Mouse (Mus musculus): ENCODE measurements at regions not wholly inside any gene's neighbourhood (a gene's known extent, or its start where the extent isn't known, plus 50 kb on each side); places are given as distances from the start of the nearest gene placed in this dataset.
"Not testable (repeated sequence)": the region's sequence is repeated elsewhere in the genome, so short reads cannot be mapped to it uniquely, and the experiment has no call there.

- ATAC-seq (ENCODE audit: low FRiP score, low read depth) (no peak), DNase-seq (ENCODE audit: low spot score) (no peak)
- Histone ChIP-seq H3K27ac (replicated peaks; ENCODE audit: low read depth, low read length) (no peak overlapping the region), H3K4me2 (replicated peaks; ENCODE audit: low read depth, low read length, severe bottlenecking) (no peak overlapping the region), H3K36me3 (ENCODE audit: control insufficient read depth, insufficient read depth, low read length) (no peaks in the 10 kb centered on the region), H3K9ac (ENCODE audit: low read depth, low read length, severe bottlenecking) (no peak overlapping the region), H3K27me3 (ENCODE audit: control insufficient read depth, insufficient read depth, low read length) (no peaks in the 10 kb centered on the region), H3K9me3 (ENCODE audit: control insufficient read depth, low read length) (no peaks in the 10 kb centered on the region), H3K4me1 (ENCODE audit: control insufficient read depth, insufficient read depth, low read length) (no peaks in the 10 kb centered on the region), H3K4me3 (replicated peaks; ENCODE audit: low read length) (no peak overlapping the region)
- TF ChIP-seq POLR2A (IDR thresholded peaks at IDR 0.05; ENCODE audit: borderline replicate concordance, extremely low read depth, insufficient read depth, insufficient read length), result no peak
- WGBS, result 78% methylated on average over 2 of the region's 2 CpGs
These were observed 768.1 kb downstream of the Crisp4 start for GRCm38 (mm10) chr1:17377562-17377961.

- no peak overlapping the region for H3K4me3 ChIP-seq (replicated peaks; ENCODE audit: low read length)
- 80% methylated on average over 1 of the region's 1 CpGs for WGBS
- no peaks in the 10 kb centered on the region for H3K4me1 ChIP-seq (ENCODE audit: control insufficient read depth, insufficient read depth, low read length)
- DNase-seq (ENCODE audit: low spot score) (no peak), ATAC-seq (ENCODE audit: low FRiP score, low read depth) (no peak)
- no peak for TF ChIP-seq POLR2A (IDR thresholded peaks at IDR 0.05; ENCODE audit: borderline replicate concordance, extremely low read depth, insufficient read depth, insufficient read length)
- H3K27ac ChIP-seq (replicated peaks; ENCODE audit: low read depth, low read length), result no peak overlapping the region
- H3K27me3 ChIP-seq (ENCODE audit: control insufficient read depth, insufficient read depth, low read length), result no peaks in the 10 kb centered on the region
- no peak overlapping the region for H3K9ac ChIP-seq (ENCODE audit: low read depth, low read length, severe bottlenecking)
- H3K4me2 ChIP-seq (replicated peaks; ENCODE audit: low read depth, low read length, severe bottlenecking), result no peak overlapping the region
- no peaks in the 10 kb centered on the region for H3K36me3 ChIP-seq (ENCODE audit: control insufficient read depth, insufficient read depth, low read length)
- no peaks in the 10 kb centered on the region for H3K9me3 ChIP-seq (ENCODE audit: control insufficient read depth, low read length)
These were observed 797.4 kb downstream of the Crisp4 start for GRCm38 (mm10) chr1:17348271-17348670.

GRCm38 (mm10) chr1:17337827-17338226 is 807.9 kb downstream of the Crisp4 start:
- Histone ChIP-seq H3K4me2 (replicated peaks; ENCODE audit: low read depth, low read length, severe bottlenecking) (no peak overlapping the region), H3K9me3 (ENCODE audit: control insufficient read depth, low read length) (no peaks in the 10 kb centered on the region), H3K27ac (replicated peaks; ENCODE audit: low read depth, low read length) (no peak overlapping the region), H3K27me3 (ENCODE audit: control insufficient read depth, insufficient read depth, low read length) (no peaks in the 10 kb centered on the region), H3K4me1 (ENCODE audit: control insufficient read depth, insufficient read depth, low read length) (no peaks in the 10 kb centered on the region), H3K9ac (ENCODE audit: low read depth, low read length, severe bottlenecking) (no peak overlapping the region), H3K4me3 (replicated peaks; ENCODE audit: low read length) (no peak overlapping the region), H3K36me3 (ENCODE audit: control insufficient read depth, insufficient read depth, low read length) (no peaks in the 10 kb centered on the region)
- ATAC-seq (ENCODE audit: low FRiP score, low read depth), result no peak
- TF ChIP-seq POLR2A (IDR thresholded peaks at IDR 0.05; ENCODE audit: borderline replicate concordance, extremely low read depth, insufficient read depth, insufficient read length), result no peak
- no peak for DNase-seq (ENCODE audit: low spot score)

GRCm38 (mm10) chr1:17311392-17311791 is 834.3 kb downstream of the Crisp4 start:
- H3K9me3 ChIP-seq (ENCODE audit: control insufficient read depth, low read length); ATAC-seq (ENCODE audit: low FRiP score, low read depth); H3K27me3 ChIP-seq (ENCODE audit: control insufficient read depth, insufficient read depth, low read length); H3K4me1 ChIP-seq (ENCODE audit: control insufficient read depth, insufficient read depth, low read length); H3K4me3 ChIP-seq (replicated peaks; ENCODE audit: low read length); H3K27ac ChIP-seq (replicated peaks; ENCODE audit: low read depth, low read length); H3K9ac ChIP-seq (ENCODE audit: low read depth, low read length, severe bottlenecking); DNase-seq (ENCODE audit: low spot score); H3K4me2 ChIP-seq (replicated peaks; ENCODE audit: low read depth, low read length, severe bottlenecking); H3K36me3 ChIP-seq (ENCODE audit: control insufficient read depth, insufficient read depth, low read length): not testable (repeated sequence)
- 93% methylated on average over 1 of the region's 1 CpGs for WGBS

GRCm38 (mm10) chr1:17309928-17310327 is 835.8 kb downstream of the Crisp4 start:
- H3K9ac ChIP-seq (ENCODE audit: low read depth, low read length, severe bottlenecking); H3K27me3 ChIP-seq (ENCODE audit: control insufficient read depth, insufficient read depth, low read length); H3K9me3 ChIP-seq (ENCODE audit: control insufficient read depth, low read length); ATAC-seq (ENCODE audit: low FRiP score, low read depth); H3K27ac ChIP-seq (replicated peaks; ENCODE audit: low read depth, low read length); H3K4me1 ChIP-seq (ENCODE audit: control insufficient read depth, insufficient read depth, low read length); DNase-seq (ENCODE audit: low spot score); H3K36me3 ChIP-seq (ENCODE audit: control insufficient read depth, insufficient read depth, low read length); H3K4me3 ChIP-seq (replicated peaks; ENCODE audit: low read length); H3K4me2 ChIP-seq (replicated peaks; ENCODE audit: low read depth, low read length, severe bottlenecking): not testable (repeated sequence)
